Mouse (Mus musculus) liver, embryonic 16.5 days (tissue): ENCODE measurements around the gene Uhrf1bp1l. TPM values are rescaled to one million over a fixed set of nuclear protein-coding genes. Genes with fewer than 3 reads are reported as not detected.
"Not testable (repeated sequence)": the region's sequence is repeated elsewhere in the genome, so short reads cannot be mapped to it uniquely, and the experiment has no call there.

Source experiments
- ATAC-seq: fragments of 200-750 bp; cut with Nextera tagmentation; 2 replicates; pipeline ENCODE4 v1.8.0; 2017; ENCODE audit warnings: low read depth, mild to moderate bottlenecking, moderate number of reproducible peaks, moderate library complexity
- H3K27ac ChIP-seq: fragments of 300-500 bp; sonication (generic); 2 replicates; pipeline ENCODE4 v1.5.1; 2014; ENCODE audit warnings: mild to moderate bottlenecking, low read length
- H3K27me3 ChIP-seq: fragments of 300-500 bp; sonication (generic); 2 replicates; pipeline ENCODE4 v1.6.1; 2014; ENCODE audit warnings: low read depth, low read length, mixed read lengths; ENCODE audit not compliant: control insufficient read depth, insufficient read depth
- H3K36me3 ChIP-seq: fragments of 300-500 bp; sonication (generic); 2 replicates; pipeline ENCODE4 v1.6.1; 2014; ENCODE audit warnings: mild to moderate bottlenecking; ENCODE audit not compliant: control insufficient read depth, insufficient read depth
- H3K4me1 ChIP-seq: fragments of 300-500 bp; sonication (generic); 2 replicates; pipeline ENCODE4 v1.6.1; 2014; ENCODE audit warnings: low read depth, low read length, mixed read lengths; ENCODE audit not compliant: control insufficient read depth
- H3K4me2 ChIP-seq: fragments of 300-500 bp; sonication (generic); 2 replicates; pipeline ENCODE4 v1.6.1; 2014; ENCODE audit warnings: low read depth, low read length, mixed read lengths
- H3K4me3 ChIP-seq: fragments of 300-500 bp; sonication (generic); 2 replicates; pipeline ENCODE4 v1.5.1; 2014; ENCODE audit warnings: low read depth, mild to moderate bottlenecking, low read length
- H3K9ac ChIP-seq: fragments of 300-500 bp; sonication (generic); 2 replicates; pipeline ENCODE4 v1.6.1; 2014; ENCODE audit warnings: low read depth, low read length
- H3K9me3 ChIP-seq: fragments of 300-500 bp; sonication (generic); replicated peaks from 2 replicates; pipeline ENCODE4 v1.6.1; 2016; ENCODE audit warnings: low read length; ENCODE audit not compliant: control insufficient read depth
- WGBS: fragments of 180-500 bp; shearing (Covaris S2); extraction: QIAGEN DNeasy Blood & Tissue Kit; methylation state at CpG from one replicate; pipeline ENCODE4 v1.1.7; 2014; ENCODE audit not compliant: insufficient replicate concordance; 5-methylcytosine and 5-hydroxymethylcytosine counted together
- polyA plus RNA-seq: library from polyadenylated mRNA; unstranded; fragments of >200 nt; fragmentation: Nextera tagmentation; extraction: Ambion mirVana; gene quantifications from 2 replicates; pipeline ENCODE4 v1.2.1, GENCODE M21; 2015

The Uhrf1bp1l gene
- 12.6 and 13.7 TPM in 2 replicates for polyA plus RNA-seq

DNA sequence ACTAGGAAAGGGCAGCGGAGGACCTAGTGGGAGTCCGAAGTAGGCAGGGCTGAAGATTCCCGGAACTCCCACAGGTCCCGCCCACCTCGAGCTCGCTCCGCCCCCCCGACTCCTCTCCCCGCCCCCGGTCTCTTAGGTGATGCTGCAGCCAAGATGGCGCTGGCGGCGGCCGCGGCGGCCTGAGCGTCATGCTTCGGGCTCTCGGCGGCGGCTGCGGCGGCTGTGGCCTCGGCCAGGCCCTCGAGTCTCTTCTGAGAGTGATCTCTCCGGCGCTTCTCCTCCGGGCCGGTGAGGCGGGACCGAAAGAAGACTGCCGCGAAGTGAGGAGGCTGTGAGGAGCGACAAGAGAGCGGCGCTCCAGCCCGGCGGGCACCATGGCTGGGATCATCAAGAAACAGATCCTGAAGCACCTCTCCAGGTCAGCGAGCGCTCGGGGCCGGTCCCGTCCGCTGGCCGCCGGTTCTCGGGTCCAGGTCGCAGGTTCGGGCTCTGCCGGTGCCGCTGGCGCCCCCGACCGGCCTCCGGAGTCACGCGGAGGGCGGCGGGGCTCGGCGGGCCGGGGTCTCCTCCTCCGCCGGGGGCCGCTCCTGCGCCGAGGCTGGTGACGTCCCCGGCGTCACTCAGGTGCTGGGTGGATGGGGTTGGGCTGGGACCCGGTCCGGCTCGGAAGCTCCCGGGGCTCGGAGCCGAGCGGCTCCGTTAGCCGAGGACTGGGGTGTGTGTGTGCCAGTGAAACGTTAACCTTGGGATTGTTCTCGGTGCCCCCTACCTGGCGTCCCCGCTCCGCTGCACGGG lies at the start of gene Uhrf1bp1l:
Gene Uhrf1bp1l (plus strand): TSS at position 121 of the 795 bp plus-strand sequence.
- Histone ChIP-seq H3K4me2 (peak within 1 kb of the TSS; percentile 95), H3K36me3 (no peaks in the 10 kb centered on the region), H3K27me3 (no peaks in the 10 kb centered on the region), H3K27ac (peak within 1 kb of the TSS; percentile 82), H3K4me3 (peak within 1 kb of the TSS; percentile 95), H3K9ac (peak within 1 kb of the TSS; percentile 94), H3K4me1 (peaks cover 16% of the 10 kb centered on the region), H3K9me3 (no peaks in the 10 kb centered on the region; the same call in 1 of the 2 replicates)
- ATAC-seq: peak; percentile 95
- under 1% methylated on average over 72 of the region's 85 CpGs for WGBS

DNA sequence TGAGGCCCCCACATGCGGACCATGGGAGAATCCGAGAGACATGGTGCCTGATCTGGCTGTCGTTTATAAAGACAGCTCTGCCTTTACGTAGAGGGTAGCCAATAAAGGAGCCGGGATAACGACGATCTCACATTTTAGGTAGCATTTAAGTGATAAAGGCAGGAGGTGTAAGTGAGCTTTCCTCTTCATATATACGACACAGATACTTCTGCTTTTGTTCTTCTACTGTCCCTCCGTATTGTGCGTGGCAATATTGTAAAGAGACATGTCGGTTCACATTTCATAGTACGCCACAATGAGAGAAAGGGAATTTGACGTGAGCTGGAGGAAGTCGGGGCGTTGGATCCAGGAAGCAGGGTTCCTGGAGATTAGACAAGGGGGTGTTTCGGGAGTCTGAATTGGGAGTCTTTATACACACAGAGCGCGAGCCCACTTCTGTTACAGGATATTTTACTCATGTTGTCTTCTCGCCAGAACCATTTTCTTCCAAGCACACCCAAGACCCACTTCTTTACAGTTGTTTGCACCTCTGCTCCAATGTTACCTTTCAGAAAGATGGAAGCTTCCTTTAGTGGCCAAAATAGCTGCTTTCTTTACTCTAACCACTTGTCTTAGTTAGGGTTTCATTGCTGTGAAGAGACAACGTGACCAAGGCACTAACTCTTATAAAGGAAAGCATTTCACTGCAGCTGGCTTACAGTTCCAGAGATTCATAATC lies 49.4 kb upstream of the Uhrf1bp1l start:
- Histone ChIP-seq H3K4me1 (no peaks in the 10 kb centered on the region), H3K9me3 (no peaks in the 10 kb centered on the region), H3K27me3 (no peaks in the 10 kb centered on the region), H3K27ac (no peak overlapping the region), H3K4me2 (no peak overlapping the region), H3K4me3 (no peak overlapping the region), H3K36me3 (no peaks in the 10 kb centered on the region), H3K9ac (no peak overlapping the region)
- 35% methylated on average over 20 of the region's 20 CpGs for WGBS
- no peak for ATAC-seq

DNA sequence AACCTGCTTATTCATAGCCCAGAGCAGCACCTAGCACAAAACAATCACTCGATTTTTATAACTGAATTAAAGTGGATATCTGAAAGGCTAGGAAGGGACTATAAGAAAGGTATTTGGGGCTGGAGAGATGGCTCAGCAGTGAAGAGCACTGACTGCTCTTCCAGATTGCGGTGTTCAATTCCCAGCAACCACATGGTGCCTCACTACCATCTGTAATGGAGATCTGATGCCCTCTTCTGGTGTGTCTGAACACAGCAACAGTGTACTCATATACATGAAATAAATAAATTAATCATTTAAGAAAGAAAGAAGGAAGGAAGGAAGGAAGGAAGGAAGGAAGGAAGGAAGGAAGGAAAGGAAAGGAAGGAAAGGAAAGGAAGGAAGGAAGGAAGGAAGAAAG lies 48.5 kb upstream of the Uhrf1bp1l start:
- H3K9me3 ChIP-seq, ATAC-seq, H3K27ac ChIP-seq, H3K4me2 ChIP-seq, H3K4me3 ChIP-seq, H3K36me3 ChIP-seq, H3K4me1 ChIP-seq, H3K9ac ChIP-seq, H3K27me3 ChIP-seq: not testable (repeated sequence)
- WGBS: 53% methylated on average over 2 of the region's 2 CpGs

DNA sequence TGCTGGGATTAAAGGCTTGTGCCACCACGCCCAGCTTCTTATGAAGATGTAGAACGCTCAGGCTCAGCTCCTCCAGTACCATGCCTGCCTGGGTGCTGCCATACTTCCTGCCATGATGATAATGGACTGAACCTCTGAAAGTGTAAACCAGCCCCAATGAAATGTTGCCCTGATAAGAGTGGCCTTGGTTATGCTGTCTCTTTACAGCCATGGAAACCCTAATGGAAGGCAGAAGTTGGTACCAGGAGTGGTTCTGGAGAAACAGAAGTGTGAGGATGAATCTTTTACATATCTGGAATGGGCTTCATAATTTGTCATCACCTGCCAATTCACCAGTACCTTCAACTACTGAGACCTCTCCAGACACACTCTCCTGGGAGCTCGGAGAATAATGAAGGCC lies 46.8 kb upstream of the Uhrf1bp1l start:
- Histone ChIP-seq H3K9me3 (no peaks in the 10 kb centered on the region), H3K36me3 (no peaks in the 10 kb centered on the region), H3K9ac (no peak overlapping the region), H3K27ac (no peak overlapping the region), H3K27me3 (no peaks in the 10 kb centered on the region), H3K4me2 (no peak overlapping the region), H3K4me1 (no peaks in the 10 kb centered on the region), H3K4me3 (no peak overlapping the region)
- WGBS: 68% methylated on average over 3 of the region's 3 CpGs
- no peak for ATAC-seq

DNA sequence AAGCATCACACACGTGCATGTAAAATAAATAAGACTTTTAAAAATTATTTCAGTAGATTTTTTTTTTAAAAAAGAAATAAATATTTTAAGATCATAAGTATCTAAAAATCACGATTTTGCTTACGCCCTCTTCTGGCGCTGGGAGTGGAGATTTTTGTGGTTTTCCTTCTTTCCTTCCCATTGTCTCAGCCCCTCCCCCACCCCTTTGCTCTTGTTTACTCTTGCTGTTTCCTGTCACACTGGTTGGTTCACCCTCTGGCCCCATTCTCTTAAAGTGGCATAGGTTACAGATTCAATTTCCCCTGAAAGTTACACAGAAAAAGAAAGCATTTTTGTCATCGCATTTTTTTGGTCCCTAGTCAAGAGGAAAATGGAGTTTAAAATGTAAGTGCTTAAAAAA lies 41.7 kb upstream of the Uhrf1bp1l start:
- Histone ChIP-seq H3K36me3 (no peaks in the 10 kb centered on the region), H3K9ac (no peak overlapping the region), H3K4me1 (no peaks in the 10 kb centered on the region), H3K4me3 (no peak overlapping the region), H3K9me3 (no peaks in the 10 kb centered on the region), H3K27me3 (no peaks in the 10 kb centered on the region), H3K4me2 (no peak overlapping the region), H3K27ac (no peak overlapping the region)
- ATAC-seq: no peak
- 23% methylated on average over 5 of the region's 5 CpGs for WGBS

DNA sequence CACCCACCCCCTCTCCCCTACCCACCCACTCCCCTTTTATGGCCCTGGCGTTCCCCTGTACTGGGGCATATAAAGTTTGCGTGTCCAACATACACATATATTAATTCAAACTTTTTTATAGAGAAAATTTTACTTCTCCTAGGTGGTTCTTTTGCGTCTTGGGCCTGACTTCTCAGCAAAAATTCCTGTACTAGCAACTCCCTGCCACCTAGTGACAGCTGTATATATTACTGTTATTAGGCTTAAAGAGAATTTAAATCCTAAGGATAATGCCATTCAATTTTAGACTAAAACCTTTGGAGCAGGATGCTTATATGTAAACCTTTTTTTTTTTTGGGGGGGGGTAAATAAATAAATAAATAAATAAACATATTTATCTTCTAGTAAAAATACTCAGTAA lies 37.4 kb upstream of the Uhrf1bp1l start:
- Histone ChIP-seq H3K4me3 (no peak overlapping the region), H3K27me3 (no peaks in the 10 kb centered on the region), H3K4me1 (no peaks in the 10 kb centered on the region), H3K27ac (no peak overlapping the region), H3K4me2 (no peak overlapping the region), H3K36me3 (peaks cover 8% of the 10 kb centered on the region), H3K9ac (no peak overlapping the region), H3K9me3 (no peaks in the 10 kb centered on the region)
- WGBS: 64% methylated on average over 3 of the region's 3 CpGs
- ATAC-seq: no peak

DNA sequence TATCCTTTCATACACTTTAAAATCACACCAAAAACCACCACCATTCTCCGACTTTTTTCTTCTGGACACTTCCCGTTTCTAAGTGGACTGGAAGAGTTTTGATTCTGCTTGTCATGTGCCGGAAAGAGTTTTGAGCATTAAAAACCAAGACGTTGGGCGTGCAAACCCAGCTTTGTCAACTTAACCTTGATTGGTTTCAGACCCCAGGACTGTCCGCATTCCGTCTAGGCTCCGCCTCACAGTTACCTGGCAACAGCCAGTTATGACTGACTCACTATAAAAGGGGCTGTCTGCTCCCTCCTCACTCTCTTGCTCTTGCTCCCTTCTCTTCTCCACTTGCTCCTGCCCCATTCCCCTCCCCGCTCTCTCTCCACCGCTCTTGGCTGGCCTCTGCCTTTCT lies 36.1 kb upstream of the Uhrf1bp1l start:
- Histone ChIP-seq H3K4me3 (no peak overlapping the region), H3K27me3 (no peaks in the 10 kb centered on the region), H3K27ac (no peak overlapping the region), H3K36me3 (peaks cover 18% of the 10 kb centered on the region), H3K9me3 (no peaks in the 10 kb centered on the region), H3K4me2 (0 out of 2 replicates have a peak overlapping the region, but pooled peaks have one; percentile 24), H3K9ac (no peak overlapping the region), H3K4me1 (no peaks in the 10 kb centered on the region)
- ATAC-seq: 0 out of 2 replicates have a peak, but pooled peaks have one; percentile 7
- 29% methylated on average over 10 of the region's 10 CpGs for WGBS

DNA sequence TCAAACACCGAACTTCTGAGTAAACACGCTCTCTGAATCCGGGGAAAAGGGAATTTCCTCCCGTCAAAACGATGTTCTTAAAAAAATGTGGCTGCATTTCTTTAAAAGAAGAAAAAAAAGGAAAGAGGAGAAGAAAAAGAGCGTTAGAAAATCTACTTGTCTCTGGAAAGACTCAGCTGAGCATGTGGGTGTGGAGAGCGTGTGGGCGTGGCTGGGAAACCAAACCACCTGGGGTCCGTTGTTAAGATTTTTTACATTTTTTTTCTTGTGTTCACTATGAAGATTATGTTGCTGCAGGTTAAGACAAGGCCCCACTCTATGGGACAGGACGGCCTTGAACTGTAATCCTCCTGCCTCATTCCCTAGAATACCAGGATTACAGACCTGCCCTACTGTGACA lies 29.9 kb upstream of the Uhrf1bp1l start:
- no peak overlapping the region for H3K27ac ChIP-seq
- 73% methylated on average over 10 of the region's 10 CpGs for WGBS
- H3K36me3 ChIP-seq: peaks cover 20% of the 10 kb centered on the region
- no peak overlapping the region for H3K9ac ChIP-seq
- no peak overlapping the region for H3K4me2 ChIP-seq
- ATAC-seq: no peak
- no peaks in the 10 kb centered on the region for H3K27me3 ChIP-seq
- H3K4me1 ChIP-seq: no peaks in the 10 kb centered on the region
- no peak overlapping the region for H3K4me3 ChIP-seq
- no peaks in the 10 kb centered on the region for H3K9me3 ChIP-seq

DNA sequence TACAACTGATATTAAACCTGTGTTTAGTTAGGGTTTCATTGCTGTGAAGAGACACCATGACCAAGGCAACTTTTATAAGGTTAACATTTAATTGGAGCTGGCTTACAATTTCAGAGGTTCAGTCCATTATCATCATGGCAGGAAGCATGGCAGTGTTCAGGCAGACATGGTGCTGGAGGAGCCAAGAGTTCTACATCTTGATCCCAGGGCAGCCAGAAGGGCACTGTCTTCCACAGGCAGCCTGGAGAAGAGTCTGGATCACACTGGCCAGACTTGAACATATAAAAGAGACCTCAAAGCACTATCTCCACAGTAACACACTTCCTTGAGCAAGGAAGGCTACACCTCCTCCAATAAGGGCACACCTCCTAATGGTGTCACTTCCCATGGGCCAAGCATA lies 24.5 kb upstream of the Uhrf1bp1l start:
- H3K36me3 ChIP-seq: peaks cover 13% of the 10 kb centered on the region
- H3K4me2 ChIP-seq: no peak overlapping the region
- H3K27me3 ChIP-seq: no peaks in the 10 kb centered on the region
- no peak overlapping the region for H3K4me3 ChIP-seq
- no peak overlapping the region for H3K9ac ChIP-seq
- ATAC-seq: no peak
- no peaks in the 10 kb centered on the region for H3K9me3 ChIP-seq
- no peaks in the 10 kb centered on the region; the same call in 1 of the 2 replicates for H3K4me1 ChIP-seq
- no peak overlapping the region for H3K27ac ChIP-seq
